Mouse (Mus musculus): ENCODE data around the gene Bsdc1. TPM values are rescaled to one million over a fixed set of nuclear protein-coding genes. Genes with fewer than 3 reads are reported as not detected.

The Bsdc1 gene
- polyA plus RNA-seq, 1 experiment from 2014 or later: 25.6 TPM

DNA sequence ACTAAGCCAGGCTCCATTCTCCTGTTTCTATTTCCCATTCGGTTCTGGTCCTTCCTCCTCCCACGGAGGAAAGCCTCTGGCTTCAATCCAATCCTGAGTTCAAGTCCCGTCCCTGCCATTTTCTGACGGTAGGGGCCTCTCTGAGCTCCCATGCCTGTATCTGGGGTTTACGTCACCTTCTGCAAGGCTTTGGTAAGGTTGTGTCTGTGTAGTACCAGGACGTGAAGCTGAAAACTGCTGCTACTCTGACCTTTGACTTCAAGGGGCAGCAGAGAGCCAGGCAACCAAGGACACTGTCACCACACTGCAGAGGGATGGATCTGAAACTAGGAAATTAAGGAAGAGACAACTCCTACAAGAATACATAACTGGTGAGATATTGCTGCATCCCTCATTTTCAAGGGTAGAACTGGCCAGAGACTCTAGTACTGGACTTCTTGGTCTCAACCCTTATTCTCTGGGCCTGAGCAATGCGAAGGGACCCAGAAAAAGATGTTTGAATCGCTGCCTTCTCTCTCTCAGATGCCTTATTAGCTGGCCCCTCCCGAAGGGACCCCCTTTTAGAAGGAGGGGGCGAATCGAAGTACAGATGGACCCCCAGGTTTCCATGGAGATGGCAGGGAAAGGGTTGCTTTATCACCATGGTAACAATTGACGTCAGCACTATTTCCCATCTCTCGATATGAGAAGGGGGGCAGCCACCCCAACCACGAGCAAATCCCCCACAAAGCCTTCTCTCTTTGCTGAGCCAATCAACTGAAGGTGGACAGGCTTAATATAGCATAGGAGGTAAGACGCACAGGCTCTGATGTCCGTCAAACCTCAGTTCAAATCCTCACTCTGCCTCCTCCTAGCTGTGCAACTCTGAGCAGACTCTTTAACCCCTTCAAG lies 34.5 kb downstream of the Bsdc1 start:
- ATAC-seq (replicated peaks; ENCODE audit: low FRiP score, low read depth) (no peak), DNase-seq (ENCODE audit: low spot score) (peak; percentile 35)
- Histone ChIP-seq H3K9ac (ENCODE audit: low read depth, low read length) (no peak overlapping the region), H3K4me1 (replicated peaks; ENCODE audit: insufficient read depth, low read length) (peaks cover 12% of the 10 kb centered on the region), H3K27me3 (ENCODE audit: insufficient read depth, low read length) (no peaks in the 10 kb centered on the region), H3K27ac (peak overlapping the region; percentile 68; the same call in 1 of the 2 replicates), H3K4me3 (replicated peaks; ENCODE audit: low read depth, low read length) (no peak overlapping the region), H3K36me3 (ENCODE audit: insufficient read depth, low read length) (no peaks in the 10 kb centered on the region), H3K9me3 (replicated peaks; ENCODE audit: low read length) (no peaks in the 10 kb centered on the region), H3K4me2 (ENCODE audit: low read length) (no peak overlapping the region)
- peak; percentile 46; the same call in 1 of the 2 replicates for TF ChIP-seq CTCF (IDR thresholded peaks at IDR 0.05; ENCODE audit: low read depth)
- WGBS: 35% methylated on average over 16 of the region's 16 CpGs

DNA sequence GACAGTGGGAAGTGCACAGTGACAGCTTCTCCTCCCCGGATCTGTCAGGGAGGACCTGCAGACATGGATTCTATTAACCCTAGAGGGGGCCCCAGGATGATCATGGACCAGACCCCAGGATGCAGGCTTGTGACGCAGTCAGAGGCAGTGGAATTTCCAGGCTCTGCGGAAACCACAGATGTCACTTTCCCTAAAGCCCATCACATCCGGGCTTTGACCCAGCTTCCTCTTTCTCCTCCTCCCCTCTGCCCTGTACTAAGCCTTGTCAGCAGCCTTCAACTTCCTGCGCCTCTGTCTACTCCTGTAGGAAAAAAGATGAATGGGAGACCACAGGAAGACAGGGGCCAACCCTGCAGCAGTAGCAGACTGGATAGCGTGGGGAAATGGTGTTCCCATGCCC lies 35.2 kb downstream of the Bsdc1 start:
- Histone ChIP-seq H3K4me3 (replicated peaks; ENCODE audit: low read depth, low read length) (no peak overlapping the region), H3K4me1 (replicated peaks; ENCODE audit: insufficient read depth, low read length) (peaks cover 5% of the 10 kb centered on the region), H3K27me3 (ENCODE audit: insufficient read depth, low read length) (no peaks in the 10 kb centered on the region), H3K9ac (ENCODE audit: low read depth, low read length) (no peak overlapping the region), H3K36me3 (ENCODE audit: insufficient read depth, low read length) (no peaks in the 10 kb centered on the region), H3K4me2 (ENCODE audit: low read length) (no peak overlapping the region), H3K9me3 (replicated peaks; ENCODE audit: low read length) (no peaks in the 10 kb centered on the region), H3K27ac (peak overlapping the region; percentile 68; the same call in 1 of the 2 replicates)
- peak; percentile 80 for DNase-seq (ENCODE audit: low spot score)
- no peak for ATAC-seq (replicated peaks; ENCODE audit: low FRiP score, low read depth)
- WGBS: 34% methylated on average over 6 of the region's 6 CpGs
- 0 out of 2 replicates have a peak, but pooled peaks have one; percentile 4 for TF ChIP-seq CTCF (IDR thresholded peaks at IDR 0.05; ENCODE audit: low read depth)

DNA sequence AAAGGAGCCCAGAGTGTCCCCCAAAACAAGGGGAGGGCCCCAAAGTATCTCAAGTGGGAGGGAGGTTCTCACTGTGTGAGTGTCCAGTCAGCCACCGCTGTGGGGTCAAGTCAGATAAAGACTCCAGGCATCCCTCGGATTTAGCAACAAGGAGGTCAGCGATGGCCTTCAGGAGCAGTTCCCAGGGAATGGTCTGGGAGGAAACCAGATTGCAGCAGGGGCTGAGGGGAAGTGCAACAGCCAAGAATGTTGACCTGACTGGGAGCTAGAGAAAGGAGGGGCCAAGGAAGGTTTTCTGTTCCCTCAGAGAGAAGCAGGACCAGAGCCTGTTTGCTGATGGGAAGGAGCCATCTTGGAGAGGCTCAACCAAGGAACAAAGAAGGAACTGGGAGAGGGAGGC lies 37.6 kb downstream of the Bsdc1 start:
- TF ChIP-seq CTCF (IDR thresholded peaks at IDR 0.05; ENCODE audit: low read depth): no peak
- WGBS: 37% methylated on average over 3 of the region's 3 CpGs
- no peak overlapping the region for H3K9ac ChIP-seq (ENCODE audit: low read depth, low read length)
- ATAC-seq (replicated peaks; ENCODE audit: low FRiP score, low read depth) (no peak), DNase-seq (ENCODE audit: low spot score) (peak; percentile 66)
- no peak overlapping the region for H3K4me2 ChIP-seq (ENCODE audit: low read length)
- no peaks in the 10 kb centered on the region for H3K27me3 ChIP-seq (ENCODE audit: insufficient read depth, low read length)
- H3K4me3 ChIP-seq (replicated peaks; ENCODE audit: low read depth, low read length): no peak overlapping the region
- H3K4me1 ChIP-seq (replicated peaks; ENCODE audit: insufficient read depth, low read length): peaks cover 5% of the 10 kb centered on the region
- H3K36me3 ChIP-seq (ENCODE audit: insufficient read depth, low read length): no peaks in the 10 kb centered on the region
- no peaks in the 10 kb centered on the region for H3K9me3 ChIP-seq (replicated peaks; ENCODE audit: low read length)
- peak overlapping the region; percentile 92 for H3K27ac ChIP-seq

DNA sequence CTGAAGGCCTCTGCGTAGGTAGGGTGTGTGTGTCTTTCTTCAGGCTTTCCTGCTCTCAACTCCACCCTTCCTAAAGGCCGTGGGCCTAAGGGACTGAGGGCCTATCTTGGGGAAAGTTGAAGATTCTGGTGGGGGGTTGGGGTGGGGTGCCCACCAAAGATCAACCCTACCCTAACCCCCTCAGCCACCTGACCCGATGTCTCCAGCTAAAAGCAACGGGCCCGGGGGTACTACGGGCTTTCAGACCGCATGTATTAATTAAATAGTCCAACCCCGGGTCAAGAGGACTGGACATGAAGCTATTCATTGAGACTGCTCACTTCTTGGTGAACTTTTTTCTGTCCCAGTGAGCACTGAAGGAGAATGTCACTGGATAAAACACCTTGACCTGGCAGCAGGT lies 38.6 kb downstream of the Bsdc1 start:
- H3K36me3 ChIP-seq (ENCODE audit: insufficient read depth, low read length): no peaks in the 10 kb centered on the region
- ATAC-seq (replicated peaks; ENCODE audit: low FRiP score, low read depth) (no peak), DNase-seq (ENCODE audit: low spot score) (no peak)
- 74% methylated on average over 8 of the region's 8 CpGs for WGBS
- peak overlapping the region; percentile 92 for H3K27ac ChIP-seq
- H3K4me3 ChIP-seq (replicated peaks; ENCODE audit: low read depth, low read length): peak overlapping the region; percentile 44; the same call in 1 of the 2 replicates
- peaks cover 5% of the 10 kb centered on the region for H3K4me1 ChIP-seq (replicated peaks; ENCODE audit: insufficient read depth, low read length)
- TF ChIP-seq CTCF (IDR thresholded peaks at IDR 0.05; ENCODE audit: low read depth): no peak
- H3K9ac ChIP-seq (ENCODE audit: low read depth, low read length): peak overlapping the region; percentile 59
- peak overlapping the region; percentile 71 for H3K4me2 ChIP-seq (ENCODE audit: low read length)
- H3K9me3 ChIP-seq (replicated peaks; ENCODE audit: low read length): no peaks in the 10 kb centered on the region
- no peaks in the 10 kb centered on the region for H3K27me3 ChIP-seq (ENCODE audit: insufficient read depth, low read length)

DNA sequence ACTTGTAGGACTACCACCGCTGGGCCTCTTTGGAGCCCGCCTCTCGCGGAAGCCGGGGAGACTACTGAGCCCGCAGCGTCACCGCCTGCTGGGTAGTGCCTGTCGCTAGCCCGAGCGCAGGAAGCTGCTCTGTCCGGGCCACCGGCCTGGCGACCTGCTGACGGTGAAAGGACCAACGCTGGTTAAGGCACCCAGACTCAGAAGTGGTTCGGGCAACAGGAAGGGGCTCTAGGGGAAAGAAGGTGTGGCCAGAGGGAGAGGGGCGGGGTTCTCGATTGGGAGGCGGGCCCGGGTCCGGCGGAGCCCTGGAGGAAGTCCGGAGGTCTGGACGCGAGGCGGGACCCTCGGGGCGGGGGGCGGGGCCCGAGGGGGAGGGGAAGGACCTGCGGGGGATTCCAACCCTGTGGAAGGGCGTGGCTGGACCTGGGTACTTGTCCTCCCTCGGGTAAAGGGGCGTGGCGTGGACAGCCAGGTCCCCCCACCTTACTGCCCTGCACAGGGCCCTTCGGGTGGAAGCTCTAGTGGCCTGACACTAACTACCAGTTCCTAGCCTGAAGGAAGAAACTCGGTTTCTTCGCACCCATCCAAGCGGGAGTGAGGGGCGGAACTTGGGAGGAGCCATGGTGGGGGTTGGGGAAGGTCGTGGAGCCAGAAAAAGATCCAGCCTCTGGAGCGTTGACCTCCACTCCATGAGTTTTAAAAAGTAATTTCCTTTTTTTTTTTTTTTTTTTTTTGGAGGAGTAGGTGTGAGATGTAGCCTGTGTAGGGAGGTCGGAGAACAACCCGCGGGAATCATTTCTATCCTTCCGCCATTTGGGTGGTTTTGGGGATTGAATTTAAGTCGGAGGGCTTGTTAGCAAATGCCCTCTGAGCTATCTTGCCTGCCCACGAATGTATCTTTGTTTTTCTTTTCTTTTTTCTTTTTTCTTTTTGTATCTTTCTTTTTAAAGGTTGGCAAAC lies 39.5 kb downstream of the Bsdc1 start:
- peak; percentile 91 for ATAC-seq (replicated peaks; ENCODE audit: low FRiP score, low read depth)
- peak overlapping the region; percentile 92 for H3K27ac ChIP-seq
- peak overlapping the region; percentile 44 for H3K4me3 ChIP-seq (replicated peaks; ENCODE audit: low read depth, low read length)
- peak overlapping the region; percentile 59 for H3K9ac ChIP-seq (ENCODE audit: low read depth, low read length)
- peaks cover 5% of the 10 kb centered on the region for H3K4me1 ChIP-seq (replicated peaks; ENCODE audit: insufficient read depth, low read length)
- no peaks in the 10 kb centered on the region for H3K9me3 ChIP-seq (replicated peaks; ENCODE audit: low read length)
- H3K36me3 ChIP-seq (ENCODE audit: insufficient read depth, low read length): no peaks in the 10 kb centered on the region
- WGBS: under 1% methylated on average over 46 of the region's 49 CpGs
- H3K27me3 ChIP-seq (ENCODE audit: insufficient read depth, low read length): no peaks in the 10 kb centered on the region
- peak; percentile 95 for DNase-seq (ENCODE audit: low spot score)
- peak overlapping the region; percentile 71 for H3K4me2 ChIP-seq (ENCODE audit: low read length)
- TF ChIP-seq CTCF (IDR thresholded peaks at IDR 0.05; ENCODE audit: low read depth): no peak

DNA sequence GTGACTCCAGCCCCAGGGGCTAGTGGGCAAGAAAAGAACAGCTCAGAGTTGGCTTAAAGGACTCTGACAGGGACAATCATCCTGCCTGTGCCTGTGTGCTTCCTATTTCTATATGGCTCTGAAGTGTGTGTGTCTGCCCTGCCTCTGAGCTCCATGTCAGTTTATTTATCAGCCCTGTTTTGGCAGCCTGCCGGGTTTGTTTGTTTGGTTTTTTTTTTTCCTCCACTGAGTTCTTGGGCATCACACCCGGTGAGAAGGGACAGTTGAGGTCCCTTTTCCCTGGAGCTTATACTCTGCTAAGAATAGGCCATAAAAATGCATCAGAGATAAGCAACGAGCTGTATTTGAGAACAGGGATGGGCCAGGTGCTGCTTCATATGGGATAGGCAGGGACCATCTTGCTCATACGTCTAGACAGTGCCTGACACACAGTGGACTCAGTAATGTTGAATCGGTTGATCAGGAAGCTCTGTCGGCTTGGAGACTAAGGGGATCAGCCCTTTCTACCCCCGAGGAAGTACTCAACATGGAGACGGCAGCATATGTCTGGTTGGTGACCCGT lies 41.0 kb downstream of the Bsdc1 start:
- no peak overlapping the region for H3K27ac ChIP-seq
- no peak overlapping the region for H3K9ac ChIP-seq (ENCODE audit: low read depth, low read length)
- no peak overlapping the region for H3K4me3 ChIP-seq (replicated peaks; ENCODE audit: low read depth, low read length)
- peaks cover 5% of the 10 kb centered on the region for H3K4me1 ChIP-seq (replicated peaks; ENCODE audit: insufficient read depth, low read length)
- H3K9me3 ChIP-seq (replicated peaks; ENCODE audit: low read length): no peaks in the 10 kb centered on the region
- H3K27me3 ChIP-seq (ENCODE audit: insufficient read depth, low read length): no peaks in the 10 kb centered on the region
- DNase-seq (ENCODE audit: low spot score): no peak
- H3K36me3 ChIP-seq (ENCODE audit: insufficient read depth, low read length): no peaks in the 10 kb centered on the region
- H3K4me2 ChIP-seq (ENCODE audit: low read length): no peak overlapping the region
- no peak for TF ChIP-seq CTCF (IDR thresholded peaks at IDR 0.05; ENCODE audit: low read depth)
- no peak for ATAC-seq (replicated peaks; ENCODE audit: low FRiP score, low read depth)
- 52% methylated on average over 9 of the region's 9 CpGs for WGBS

All from kidney, postnatal 0 days (tissue).